Mouse (Mus musculus): ENCODE results near the gene Tbl3. TPM values are rescaled to one million over a fixed set of nuclear protein-coding genes. Genes with fewer than 3 reads are reported as not detected.

Gene Tbl3
- polyA plus RNA-seq, 2 experiments: 62.1 to 62.8 TPM

GRCm38 (mm10) chr17:24651835-24652234 is 55.6 kb downstream of the Tbl3 start:
- ATAC-seq (ENCODE audit: low FRiP score, low read depth) (no peak), DNase-seq (ENCODE audit: low spot score) (no peak)
- Histone ChIP-seq H3K36me3 (ENCODE audit: control insufficient read depth, insufficient read depth, low read length) (peaks cover 6% of the 10 kb centered on the region; the same call in 1 of the 2 replicates), H3K9ac (ENCODE audit: low read depth, low read length, severe bottlenecking) (no peak overlapping the region), H3K4me1 (ENCODE audit: control insufficient read depth, insufficient read depth, low read length) (peaks cover 20% of the 10 kb centered on the region), H3K9me3 (ENCODE audit: control insufficient read depth, low read length) (no peaks in the 10 kb centered on the region), H3K27ac (replicated peaks; ENCODE audit: low read depth, low read length) (no peak overlapping the region), H3K27me3 (ENCODE audit: control insufficient read depth, insufficient read depth, low read length) (no peaks in the 10 kb centered on the region), H3K4me3 (replicated peaks; ENCODE audit: low read length) (no peak overlapping the region), H3K4me2 (replicated peaks; ENCODE audit: low read depth, low read length, severe bottlenecking) (no peak overlapping the region)
- no peak for TF ChIP-seq POLR2A (IDR thresholded peaks at IDR 0.05; ENCODE audit: borderline replicate concordance, extremely low read depth, insufficient read depth, insufficient read length)
- WGBS: 69% methylated on average over 3 of the region's 3 CpGs

GRCm38 (mm10) chr17:24650766-24651165 is 56.7 kb downstream of the Tbl3 start:
- H3K4me3 ChIP-seq (replicated peaks; ENCODE audit: low read length): no peak overlapping the region; the same call in 1 of the 2 replicates
- H3K4me2 ChIP-seq (replicated peaks; ENCODE audit: low read depth, low read length, severe bottlenecking): 0 out of 2 replicates have a peak overlapping the region, but pooled peaks have one; percentile 96
- no peak for TF ChIP-seq POLR2A (IDR thresholded peaks at IDR 0.05; ENCODE audit: borderline replicate concordance, extremely low read depth, insufficient read depth, insufficient read length)

GRCm38 (mm10) chr17:24650070-24650616 is 57.3 kb downstream of the Tbl3 start, which contains the start of gene Slc9a3r2:
Slc9a3r2 (minus strand) TSS chr17:24650327.
- H3K36me3 ChIP-seq (ENCODE audit: control insufficient read depth, insufficient read depth, low read length): peaks cover 15% of the 10 kb centered on the region
- peaks cover 20% of the 10 kb centered on the region for H3K4me1 ChIP-seq (ENCODE audit: control insufficient read depth, insufficient read depth, low read length)
- DNase-seq (ENCODE audit: low spot score): peak; percentile 56

More at GRCm38 (mm10) chr17:24650766-24651165, 56.7 kb downstream of the Tbl3 start:
- no peak overlapping the region for H3K27ac ChIP-seq (replicated peaks; ENCODE audit: low read depth, low read length)
- H3K4me1 ChIP-seq (ENCODE audit: control insufficient read depth, insufficient read depth, low read length): peaks cover 20% of the 10 kb centered on the region
- 71% methylated on average over 4 of the region's 4 CpGs for WGBS
- no peaks in the 10 kb centered on the region for H3K27me3 ChIP-seq (ENCODE audit: control insufficient read depth, insufficient read depth, low read length)
- H3K9ac ChIP-seq (ENCODE audit: low read depth, low read length, severe bottlenecking): no peak overlapping the region
- H3K9me3 ChIP-seq (ENCODE audit: control insufficient read depth, low read length): no peaks in the 10 kb centered on the region
- H3K36me3 ChIP-seq (ENCODE audit: control insufficient read depth, insufficient read depth, low read length): peaks cover 15% of the 10 kb centered on the region
- no peak for ATAC-seq (ENCODE audit: low FRiP score, low read depth)
- no peak for DNase-seq (ENCODE audit: low spot score)

GRCm38 (mm10) chr17:24649581-24650069 is 57.8 kb downstream of the Tbl3 start:
- no peak for TF ChIP-seq POLR2A (IDR thresholded peaks at IDR 0.05; ENCODE audit: borderline replicate concordance, extremely low read depth, insufficient read depth, insufficient read length)
- under 1% methylated on average over 27 of the region's 35 CpGs for WGBS
- peaks cover 15% of the 10 kb centered on the region for H3K36me3 ChIP-seq (ENCODE audit: control insufficient read depth, insufficient read depth, low read length)
- no peak for DNase-seq (ENCODE audit: low spot score)
- H3K9me3 ChIP-seq (ENCODE audit: control insufficient read depth, low read length): no peaks in the 10 kb centered on the region
- H3K27ac ChIP-seq (replicated peaks; ENCODE audit: low read depth, low read length): peak overlapping the region; percentile 63; the same call in 1 of the 2 replicates
- H3K4me3 ChIP-seq (replicated peaks; ENCODE audit: low read length): peak overlapping the region; percentile 84
- H3K9ac ChIP-seq (ENCODE audit: low read depth, low read length, severe bottlenecking): peak overlapping the region; percentile 85
- peak overlapping the region; percentile 96 for H3K4me2 ChIP-seq (replicated peaks; ENCODE audit: low read depth, low read length, severe bottlenecking)
- H3K27me3 ChIP-seq (ENCODE audit: control insufficient read depth, insufficient read depth, low read length): no peaks in the 10 kb centered on the region
- peak; percentile 30; the same call in 1 of the 2 replicates for ATAC-seq (ENCODE audit: low FRiP score, low read depth)
- H3K4me1 ChIP-seq (ENCODE audit: control insufficient read depth, insufficient read depth, low read length): peaks cover 25% of the 10 kb centered on the region

More at GRCm38 (mm10) chr17:24650070-24650616, 57.3 kb downstream of the Tbl3 start, which contains the start of gene Slc9a3r2:
- Histone ChIP-seq H3K9me3 (ENCODE audit: control insufficient read depth, low read length) (no peaks in the 10 kb centered on the region), H3K27ac (replicated peaks; ENCODE audit: low read depth, low read length) (peak within 1 kb of the TSS; percentile 63; the same call in 1 of the 2 replicates), H3K27me3 (ENCODE audit: control insufficient read depth, insufficient read depth, low read length) (no peaks in the 10 kb centered on the region), H3K9ac (ENCODE audit: low read depth, low read length, severe bottlenecking) (peak within 1 kb of the TSS; percentile 85), H3K4me2 (replicated peaks; ENCODE audit: low read depth, low read length, severe bottlenecking) (peak within 1 kb of the TSS; percentile 96), H3K4me3 (replicated peaks; ENCODE audit: low read length) (peak within 1 kb of the TSS; percentile 84)
- WGBS: under 1% methylated on average over 17 of the region's 41 CpGs
- TF ChIP-seq POLR2A (IDR thresholded peaks at IDR 0.05; ENCODE audit: borderline replicate concordance, extremely low read depth, insufficient read depth, insufficient read length): 0 out of 2 replicates have a peak, but pooled peaks have one; percentile 3
- peak; percentile 88 for ATAC-seq (ENCODE audit: low FRiP score, low read depth)

- H3K4me1 ChIP-seq (ENCODE audit: control insufficient read depth, insufficient read depth, low read length): peaks cover 30% of the 10 kb centered on the region
- no peaks in the 10 kb centered on the region for H3K27me3 ChIP-seq (ENCODE audit: control insufficient read depth, insufficient read depth, low read length)
- no peak for TF ChIP-seq POLR2A (IDR thresholded peaks at IDR 0.05; ENCODE audit: borderline replicate concordance, extremely low read depth, insufficient read depth, insufficient read length)
- peak overlapping the region; percentile 85; the same call in 1 of the 2 replicates for H3K9ac ChIP-seq (ENCODE audit: low read depth, low read length, severe bottlenecking)
- H3K4me3 ChIP-seq (replicated peaks; ENCODE audit: low read length): peak overlapping the region; percentile 84
- DNase-seq (ENCODE audit: low spot score): no peak
- ATAC-seq (ENCODE audit: low FRiP score, low read depth): no peak
- H3K27ac ChIP-seq (replicated peaks; ENCODE audit: low read depth, low read length): no peak overlapping the region
- no peaks in the 10 kb centered on the region for H3K9me3 ChIP-seq (ENCODE audit: control insufficient read depth, low read length)
- WGBS: 71% methylated on average over 10 of the region's 10 CpGs
- peak overlapping the region; percentile 96 for H3K4me2 ChIP-seq (replicated peaks; ENCODE audit: low read depth, low read length, severe bottlenecking)
- H3K36me3 ChIP-seq (ENCODE audit: control insufficient read depth, insufficient read depth, low read length): peaks cover 15% of the 10 kb centered on the region
Observed at GRCm38 (mm10) chr17:24648731-24649377, 58.6 kb downstream of the Tbl3 start.

Other genes starting within 250 kb of the Tbl3 start
Only the 30 nearest of the 32 such genes appear.
- gene Bricd5, start 233.8 kb downstream of the Tbl3 start, polyA plus RNA-seq (2012; rRNA removed): 0.86 and 0.89 TPM in 2 replicates
- gene Bricd5, start 233.8 kb downstream of the Tbl3 start, polyA plus RNA-seq (2014; fragmentation: Nextera tagmentation; extraction: Ambion mirVana): not detected in 2 replicates
- gene Mlst8, start 228.6 kb downstream of the Tbl3 start, polyA plus RNA-seq (2012; rRNA removed): 46.3 and 54.9 TPM in 2 replicates
- 27.8 and 29.3 TPM in 2 replicates for gene Mlst8, start 228.6 kb downstream of the Tbl3 start, polyA plus RNA-seq (2014; fragmentation: Nextera tagmentation; extraction: Ambion mirVana)
- gene Caskin1, start 219.1 kb downstream of the Tbl3 start, polyA plus RNA-seq (2012; rRNA removed): 18.1 and 23.1 TPM in 2 replicates
- gene Caskin1, start 219.1 kb downstream of the Tbl3 start, polyA plus RNA-seq (2014; fragmentation: Nextera tagmentation; extraction: Ambion mirVana): 3.1 and 4.3 TPM in 2 replicates
- 308 and 376 TPM in 2 replicates for gene Traf7, start 179.7 kb downstream of the Tbl3 start, polyA plus RNA-seq (2012; rRNA removed)
- 81.3 and 91.0 TPM in 2 replicates for gene Traf7, start 179.7 kb downstream of the Tbl3 start, polyA plus RNA-seq (2014; fragmentation: Nextera tagmentation; extraction: Ambion mirVana)
- gene Rab26, start 173.4 kb downstream of the Tbl3 start, polyA plus RNA-seq (2012; rRNA removed): 2.0 and 3.0 TPM in 2 replicates
- 4.1 and 6.1 TPM in 2 replicates for gene Rab26, start 173.4 kb downstream of the Tbl3 start, polyA plus RNA-seq (2014; fragmentation: Nextera tagmentation; extraction: Ambion mirVana)
- gene Pkd1, start 157.8 kb downstream of the Tbl3 start, polyA plus RNA-seq (2012; rRNA removed): 73.6 and 106 TPM in 2 replicates
- gene Pkd1, start 157.8 kb downstream of the Tbl3 start, polyA plus RNA-seq (2014; fragmentation: Nextera tagmentation; extraction: Ambion mirVana): 49.1 and 50.5 TPM in 2 replicates
- gene Tsc2, start 75.0 kb downstream of the Tbl3 start, polyA plus RNA-seq (2012; rRNA removed): 162 and 199 TPM in 2 replicates
- gene Tsc2, start 75.0 kb downstream of the Tbl3 start, polyA plus RNA-seq (2014; fragmentation: Nextera tagmentation; extraction: Ambion mirVana): 62.9 and 70.6 TPM in 2 replicates
- gene Nthl1, start 75.0 kb downstream of the Tbl3 start, polyA plus RNA-seq (2012; rRNA removed): 28.5 and 30.0 TPM in 2 replicates
- 17.8 and 21.5 TPM in 2 replicates for gene Nthl1, start 75.0 kb downstream of the Tbl3 start, polyA plus RNA-seq (2014; fragmentation: Nextera tagmentation; extraction: Ambion mirVana)
- 56.2 and 65.0 TPM in 2 replicates for gene Slc9a3r2, start 57.3 kb downstream of the Tbl3 start, polyA plus RNA-seq (2012; rRNA removed)
- gene Slc9a3r2, start 57.3 kb downstream of the Tbl3 start, polyA plus RNA-seq (2014; fragmentation: Nextera tagmentation; extraction: Ambion mirVana): 60.1 and 71.5 TPM in 2 replicates
- 0.47 and 0.58 TPM in 2 replicates for gene Npw, start 49.2 kb downstream of the Tbl3 start, polyA plus RNA-seq (2012; rRNA removed)
- 0.33 and 0.41 TPM in 2 replicates for gene Npw, start 49.2 kb downstream of the Tbl3 start, polyA plus RNA-seq (2014; fragmentation: Nextera tagmentation; extraction: Ambion mirVana)
- gene Zfp598, start 38.0 kb downstream of the Tbl3 start, polyA plus RNA-seq (2012; rRNA removed): 91.4 and 112 TPM in 2 replicates
- 29.9 and 31.8 TPM in 2 replicates for gene Zfp598, start 38.0 kb downstream of the Tbl3 start, polyA plus RNA-seq (2014; fragmentation: Nextera tagmentation; extraction: Ambion mirVana)
- gene Syngr3, start 17.7 kb downstream of the Tbl3 start, polyA plus RNA-seq (2012; rRNA removed): 2.6 and 3.0 TPM in 2 replicates
- 3.1 and 4.9 TPM in 2 replicates for gene Syngr3, start 17.7 kb downstream of the Tbl3 start, polyA plus RNA-seq (2014; fragmentation: Nextera tagmentation; extraction: Ambion mirVana)
- 27.3 and 34.2 TPM in 2 replicates for gene Gfer, start 11.5 kb downstream of the Tbl3 start, polyA plus RNA-seq (2012; rRNA removed)
- 38.6 and 39.5 TPM in 2 replicates for gene Gfer, start 11.5 kb downstream of the Tbl3 start, polyA plus RNA-seq (2014; fragmentation: Nextera tagmentation; extraction: Ambion mirVana)
- gene Noxo1, start 11.4 kb downstream of the Tbl3 start, polyA plus RNA-seq (2012; rRNA removed): 9.2 and 11.9 TPM in 2 replicates
- gene Noxo1, start 11.4 kb downstream of the Tbl3 start, polyA plus RNA-seq (2014; fragmentation: Nextera tagmentation; extraction: Ambion mirVana): 3.8 and 4.5 TPM in 2 replicates
- 0.85 and 0.98 TPM in 2 replicates for gene Rnf151, start 10.4 kb upstream of the Tbl3 start, polyA plus RNA-seq (2012; rRNA removed)
- gene Rnf151, start 10.4 kb upstream of the Tbl3 start, polyA plus RNA-seq (2014; fragmentation: Nextera tagmentation; extraction: Ambion mirVana): 0.19 and 0.40 TPM in 2 replicates
- 2,709 and 3,185 TPM in 2 replicates for gene Rps2, start 10.5 kb upstream of the Tbl3 start, polyA plus RNA-seq (2012; rRNA removed)
- gene Rps2, start 10.5 kb upstream of the Tbl3 start, polyA plus RNA-seq (2014; fragmentation: Nextera tagmentation; extraction: Ambion mirVana): 1,651 and 1,722 TPM in 2 replicates
- gene Ndufb10, start 16.8 kb upstream of the Tbl3 start, polyA plus RNA-seq (2012; rRNA removed): 178 and 192 TPM in 2 replicates
- gene Ndufb10, start 16.8 kb upstream of the Tbl3 start, polyA plus RNA-seq (2014; fragmentation: Nextera tagmentation; extraction: Ambion mirVana): 235 and 237 TPM in 2 replicates
- not detected in 2 replicates for gene Rpl3l, start 20.2 kb upstream of the Tbl3 start, polyA plus RNA-seq (2012; rRNA removed)
- gene Rpl3l, start 20.2 kb upstream of the Tbl3 start, polyA plus RNA-seq (2014; fragmentation: Nextera tagmentation; extraction: Ambion mirVana): 0.19 TPM in 1 of 2 replicates, not detected in the other
- 36.2 and 44.1 TPM in 2 replicates for gene Msrb1, start 29.0 kb upstream of the Tbl3 start, polyA plus RNA-seq (2012; rRNA removed)
- 29.8 and 29.9 TPM in 2 replicates for gene Msrb1, start 29.0 kb upstream of the Tbl3 start, polyA plus RNA-seq (2014; fragmentation: Nextera tagmentation; extraction: Ambion mirVana)
- gene Hs3st6, start 45.3 kb upstream of the Tbl3 start, polyA plus RNA-seq (2012; rRNA removed): 5.3 and 8.7 TPM in 2 replicates
- gene Hs3st6, start 45.3 kb upstream of the Tbl3 start, polyA plus RNA-seq (2014; fragmentation: Nextera tagmentation; extraction: Ambion mirVana): 4.9 and 5.6 TPM in 2 replicates
- not detected in 2 replicates for gene Meiob, start 96.6 kb upstream of the Tbl3 start, polyA plus RNA-seq (2012; rRNA removed)
- not detected in 2 replicates for gene Meiob, start 96.6 kb upstream of the Tbl3 start, polyA plus RNA-seq (2014; fragmentation: Nextera tagmentation; extraction: Ambion mirVana)
- 23.9 and 25.7 TPM in 2 replicates for gene Hagh, start 132.5 kb upstream of the Tbl3 start, polyA plus RNA-seq (2012; rRNA removed)
- gene Hagh, start 132.5 kb upstream of the Tbl3 start, polyA plus RNA-seq (2014; fragmentation: Nextera tagmentation; extraction: Ambion mirVana): 29.4 and 35.4 TPM in 2 replicates
- gene Fahd1, start 142.7 kb upstream of the Tbl3 start, polyA plus RNA-seq (2012; rRNA removed): 12.8 and 14.8 TPM in 2 replicates
- 16.5 and 17.4 TPM in 2 replicates for gene Fahd1, start 142.7 kb upstream of the Tbl3 start, polyA plus RNA-seq (2014; fragmentation: Nextera tagmentation; extraction: Ambion mirVana)
- 0.10 and 0.24 TPM in 2 replicates for gene Igfals, start 158.3 kb upstream of the Tbl3 start, polyA plus RNA-seq (2012; rRNA removed)
- 0.08 and 0.18 TPM in 2 replicates for gene Igfals, start 158.3 kb upstream of the Tbl3 start, polyA plus RNA-seq (2014; fragmentation: Nextera tagmentation; extraction: Ambion mirVana)
- gene Nubp2, start 178.7 kb upstream of the Tbl3 start, polyA plus RNA-seq (2012; rRNA removed): 27.4 and 31.2 TPM in 2 replicates
- 54.0 and 55.5 TPM in 2 replicates for gene Nubp2, start 178.7 kb upstream of the Tbl3 start, polyA plus RNA-seq (2014; fragmentation: Nextera tagmentation; extraction: Ambion mirVana)
- 49.6 and 53.4 TPM in 2 replicates for gene Spsb3, start 179.0 kb upstream of the Tbl3 start, polyA plus RNA-seq (2012; rRNA removed)
- 39.4 and 40.8 TPM in 2 replicates for gene Spsb3, start 179.0 kb upstream of the Tbl3 start, polyA plus RNA-seq (2014; fragmentation: Nextera tagmentation; extraction: Ambion mirVana)
- 39.1 and 43.9 TPM in 2 replicates for gene Eme2, start 187.4 kb upstream of the Tbl3 start, polyA plus RNA-seq (2012; rRNA removed)
- gene Eme2, start 187.4 kb upstream of the Tbl3 start, polyA plus RNA-seq (2014; fragmentation: Nextera tagmentation; extraction: Ambion mirVana): 28.7 and 28.9 TPM in 2 replicates
- 101 and 121 TPM in 2 replicates for gene Mrps34, start 187.5 kb upstream of the Tbl3 start, polyA plus RNA-seq (2012; rRNA removed)
- gene Mrps34, start 187.5 kb upstream of the Tbl3 start, polyA plus RNA-seq (2014; fragmentation: Nextera tagmentation; extraction: Ambion mirVana): 82.1 and 82.7 TPM in 2 replicates
- 30.3 and 36.5 TPM in 2 replicates for gene Nme3, start 188.8 kb upstream of the Tbl3 start, polyA plus RNA-seq (2012; rRNA removed)
- gene Nme3, start 188.8 kb upstream of the Tbl3 start, polyA plus RNA-seq (2014; fragmentation: Nextera tagmentation; extraction: Ambion mirVana): 47.6 and 48.4 TPM in 2 replicates
- gene Mapk8ip3, start 229.3 kb upstream of the Tbl3 start, polyA plus RNA-seq (2012; rRNA removed): 186 and 210 TPM in 2 replicates
- gene Mapk8ip3, start 229.3 kb upstream of the Tbl3 start, polyA plus RNA-seq (2014; fragmentation: Nextera tagmentation; extraction: Ambion mirVana): 41.4 and 46.4 TPM in 2 replicates

All from limb, embryonic 14.5 days (tissue).